Mouse (Mus musculus) thymus, adult 2 months (tissue): ENCODE measurements around the gene Add1.
A peak's percentile ranks its signal among the peaks of the same experiment; 100 is the strongest.

Experiments used
- CTCF ChIP-seq: fragments of 200-500 bp; IDR thresholded peaks from 2 replicates; pipeline ENCODE4 v1.5.1; 2012; ENCODE audit warnings: mild to moderate bottlenecking, control low read depth, low read length, moderate library complexity, borderline replicate concordance; ENCODE audit not compliant: control insufficient read depth, poor library complexity, insufficient read depth; ENCODE audit errors: extremely low read depth
- POLR2A ChIP-seq: fragments of 200-500 bp; IDR thresholded peaks from 2 replicates; pipeline ENCODE4 v1.6.1; 2012; ENCODE audit warnings: mild to moderate bottlenecking, low read length, control low read depth, moderate library complexity; ENCODE audit not compliant: control insufficient read depth, poor library complexity, insufficient read depth; ENCODE audit errors: extremely low read depth

DNA sequence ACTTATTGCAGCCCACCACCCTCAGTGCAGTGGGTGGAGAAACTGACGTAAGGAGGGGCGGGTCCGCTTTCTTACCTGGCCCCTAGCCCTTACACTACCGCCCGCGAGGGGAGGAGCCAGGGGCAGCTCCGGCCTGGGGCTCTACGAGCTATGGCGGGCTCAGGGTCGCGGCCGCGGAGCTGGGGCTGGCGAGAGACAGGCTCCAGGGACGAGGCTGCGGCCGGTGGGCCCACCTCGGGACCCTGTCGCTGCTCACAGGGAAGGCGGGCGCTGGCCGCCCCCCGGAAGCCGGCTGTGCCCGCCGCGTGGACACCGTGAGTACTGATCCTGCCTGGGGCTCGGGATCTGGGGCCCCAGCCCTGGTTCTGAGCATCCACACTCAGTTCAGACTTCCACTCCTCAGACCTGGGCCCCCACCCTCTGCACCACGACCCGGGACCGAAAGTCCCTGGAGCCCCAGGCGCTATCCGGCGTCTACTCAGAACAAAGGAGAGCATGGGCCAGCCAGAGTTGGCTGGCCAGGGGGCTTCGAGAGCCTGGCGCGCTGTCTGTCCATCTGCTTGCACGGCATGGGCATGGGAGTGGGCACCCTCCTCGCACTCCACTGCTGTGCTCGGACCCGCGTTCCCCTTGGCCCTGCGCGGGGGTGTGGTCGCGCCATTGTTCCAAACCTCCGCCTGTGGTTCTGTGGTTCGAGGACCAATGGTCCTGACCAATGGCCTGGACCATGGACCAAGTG is 23.8 kb upstream of the Add1 start:
- TF ChIP-seq CTCF (0 out of 2 replicates have a peak, but pooled peaks have one; percentile 10), POLR2A (no peak)
